Comparison of ENCODE assay signal across 10 mouse cellular contexts in the genomic region with DNA sequence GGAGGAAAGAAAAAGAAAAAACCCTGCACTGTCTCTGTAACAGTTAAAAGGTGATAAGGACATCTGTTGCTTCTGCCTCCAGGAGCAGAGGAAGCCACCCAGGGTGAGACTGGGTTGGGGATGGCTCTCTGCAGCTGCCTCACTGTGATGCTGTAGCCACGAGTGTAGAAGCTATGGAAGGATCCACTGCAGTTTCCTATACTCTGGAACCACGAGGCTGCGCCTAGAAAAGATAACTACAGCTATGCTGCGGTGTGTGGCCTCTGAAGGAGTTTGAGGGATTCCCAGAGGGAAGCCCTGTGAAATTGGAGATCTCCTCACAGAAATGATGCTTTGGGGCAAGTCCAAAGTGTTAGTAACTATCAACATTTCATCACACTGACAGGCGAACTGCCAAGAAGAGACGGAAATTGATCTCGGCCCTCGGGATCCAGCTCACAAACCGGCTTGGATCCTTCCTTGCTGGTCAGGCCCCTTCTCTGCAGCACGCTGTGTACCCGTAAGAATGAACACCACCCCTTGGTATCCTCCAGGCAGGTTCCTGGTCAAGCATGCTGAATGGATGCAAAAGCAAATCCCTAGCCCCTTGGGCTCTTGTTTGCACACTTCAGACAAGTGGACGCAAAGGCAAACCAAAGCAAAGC.
DNase-seq lines count a peak whose midpoint lies in the region; ATAC-seq lines count a peak whose summit lies in the region.
"Had no signal": no experiment of that assay in that cellular context is flagged by ENCODE, and none has a peak within 500 bp of the region (broad histone marks: within the 10 kb centered on the region; RNA-seq: fewer than 3 reads in every experiment).

No protein-coding gene starts in this region.

- no peak overlapping the region for H3K4me3 ChIP-seq in intestine, embryonic 16.5 days (ENCODE audit: low read length)
- H3K4me3 ChIP-seq in intestine, embryonic 15.5 days (replicated peaks), result no peak overlapping the region
- H3K4me3 ChIP-seq in embryonic facial prominence, embryonic 10.5 days, result no peak overlapping the region
- no peak overlapping the region for H3K4me3 ChIP-seq in forebrain, embryonic 13.5 days

- 42% methylated on average over 12 of the region's 12 CpGs for WGBS in intestine, embryonic 16.5 days
- 40% methylated on average over 12 of the region's 12 CpGs for WGBS in intestine, embryonic 15.5 days
- WGBS in embryonic facial prominence, embryonic 10.5 days, result 60% methylated on average over 12 of the region's 12 CpGs
- WGBS in forebrain, embryonic 13.5 days, result 73% methylated on average over 12 of the region's 12 CpGs

- DNase-seq in NIH3T3 (ENCODE audit: low read depth), result peak; percentile 81
- no peak for DNase-seq in embryonic facial prominence, embryonic 10.5 days (ENCODE audit: low spot score)
- peak; percentile 43 for DNase-seq in heart, postnatal 4 days
- no peak for DNase-seq in left cerebral cortex, adult 18-20 months (ENCODE audit: low spot score in 2 of 2)
- DNase-seq in spleen, adult 12 weeks (ENCODE audit: low spot score), result no peak
- DNase-seq: cerebellum, postnatal 36 days had no signal

- H3K27me3 ChIP-seq in intestine, embryonic 16.5 days (replicated peaks; ENCODE audit: control insufficient read depth, insufficient read depth, low read length), result no peaks in the 10 kb centered on the region
- no peaks in the 10 kb centered on the region for H3K27me3 ChIP-seq in intestine, embryonic 15.5 days (replicated peaks)
- H3K27me3 ChIP-seq in embryonic facial prominence, embryonic 10.5 days (replicated peaks; ENCODE audit: low read depth, poor library complexity, severe bottlenecking), result peaks cover 49% of the 10 kb centered on the region
- peaks cover 19% of the 10 kb centered on the region; the same call in 1 of the 2 replicates for H3K27me3 ChIP-seq in forebrain, embryonic 13.5 days
- H3K27me3 ChIP-seq: Patski had no signal

- no peak overlapping the region for H3K27ac ChIP-seq in intestine, embryonic 16.5 days (ENCODE audit: low read length)
- H3K27ac ChIP-seq in intestine, embryonic 15.5 days, result no peak overlapping the region
- 0 out of 2 replicates have a peak overlapping the region, but pooled peaks have one; percentile 44 for H3K27ac ChIP-seq in embryonic facial prominence, embryonic 10.5 days (replicated peaks)
- no peak overlapping the region for H3K27ac ChIP-seq in forebrain, embryonic 13.5 days

- H3K9me3 ChIP-seq in intestine, embryonic 16.5 days (ENCODE audit: control insufficient read depth, low read length), result no peaks in the 10 kb centered on the region
- no peaks in the 10 kb centered on the region for H3K9me3 ChIP-seq in intestine, embryonic 15.5 days
- no peaks in the 10 kb centered on the region for H3K9me3 ChIP-seq in embryonic facial prominence, embryonic 10.5 days
- 0 out of 2 replicates have a peak, but pooled peaks cover 7% of the 10 kb centered on the region for H3K9me3 ChIP-seq in forebrain, embryonic 13.5 days (replicated peaks)

- no peak overlapping the region for H3K4me2 ChIP-seq in intestine, embryonic 16.5 days (ENCODE audit: low read depth, low read length)
- no peak overlapping the region for H3K4me2 ChIP-seq in intestine, embryonic 15.5 days (replicated peaks)
- no peak overlapping the region for H3K4me2 ChIP-seq in forebrain, embryonic 13.5 days

- no peaks in the 10 kb centered on the region for H3K36me3 ChIP-seq in intestine, embryonic 16.5 days (ENCODE audit: control insufficient read depth, insufficient read depth, low read length)
- no peaks in the 10 kb centered on the region for H3K36me3 ChIP-seq in intestine, embryonic 15.5 days
- H3K36me3 ChIP-seq in embryonic facial prominence, embryonic 10.5 days (replicated peaks), result peaks cover 4% of the 10 kb centered on the region; the same call in 1 of the 2 replicates
- H3K36me3 ChIP-seq in forebrain, embryonic 13.5 days (ENCODE audit: poor library complexity, severe bottlenecking), result peaks cover 23% of the 10 kb centered on the region

- 0 out of 2 replicates have a peak, but pooled peaks have one; percentile 28 for ATAC-seq in intestine, embryonic 16.5 days
- ATAC-seq in intestine, embryonic 15.5 days, result no peak
- no peak for ATAC-seq in forebrain, embryonic 13.5 days
- ATAC-seq: Patski had no signal

- no peaks in the 10 kb centered on the region; the same call in 1 of the 2 replicates for H3K4me1 ChIP-seq in intestine, embryonic 16.5 days (ENCODE audit: control insufficient read depth, insufficient read depth, low read length)
- peaks cover 5% of the 10 kb centered on the region for H3K4me1 ChIP-seq in intestine, embryonic 15.5 days (replicated peaks)
- peaks cover 28% of the 10 kb centered on the region for H3K4me1 ChIP-seq in embryonic facial prominence, embryonic 10.5 days
- H3K4me1 ChIP-seq in forebrain, embryonic 13.5 days, result peaks cover 39% of the 10 kb centered on the region

- no peak overlapping the region for H3K9ac ChIP-seq in intestine, embryonic 16.5 days (ENCODE audit: low read depth, low read length)
- H3K9ac ChIP-seq in intestine, embryonic 15.5 days, result no peak overlapping the region
- no peak overlapping the region for H3K9ac ChIP-seq in forebrain, embryonic 13.5 days

Comparison
In these comparisons a context has a peak if more than half of its experiments do, and no peak if none do; other contexts are left out.
1. DNase-seq: peak in NIH3T3 (single experiment) and heart, postnatal 4 days (single experiment); none in embryonic facial prominence, embryonic 10.5 days (single experiment), left cerebral cortex, adult 18-20 months (0 of 2) and spleen, adult 12 weeks (single experiment).